Comparison of ENCODE assay signal across 9 mouse cellular contexts in the genomic region with DNA sequence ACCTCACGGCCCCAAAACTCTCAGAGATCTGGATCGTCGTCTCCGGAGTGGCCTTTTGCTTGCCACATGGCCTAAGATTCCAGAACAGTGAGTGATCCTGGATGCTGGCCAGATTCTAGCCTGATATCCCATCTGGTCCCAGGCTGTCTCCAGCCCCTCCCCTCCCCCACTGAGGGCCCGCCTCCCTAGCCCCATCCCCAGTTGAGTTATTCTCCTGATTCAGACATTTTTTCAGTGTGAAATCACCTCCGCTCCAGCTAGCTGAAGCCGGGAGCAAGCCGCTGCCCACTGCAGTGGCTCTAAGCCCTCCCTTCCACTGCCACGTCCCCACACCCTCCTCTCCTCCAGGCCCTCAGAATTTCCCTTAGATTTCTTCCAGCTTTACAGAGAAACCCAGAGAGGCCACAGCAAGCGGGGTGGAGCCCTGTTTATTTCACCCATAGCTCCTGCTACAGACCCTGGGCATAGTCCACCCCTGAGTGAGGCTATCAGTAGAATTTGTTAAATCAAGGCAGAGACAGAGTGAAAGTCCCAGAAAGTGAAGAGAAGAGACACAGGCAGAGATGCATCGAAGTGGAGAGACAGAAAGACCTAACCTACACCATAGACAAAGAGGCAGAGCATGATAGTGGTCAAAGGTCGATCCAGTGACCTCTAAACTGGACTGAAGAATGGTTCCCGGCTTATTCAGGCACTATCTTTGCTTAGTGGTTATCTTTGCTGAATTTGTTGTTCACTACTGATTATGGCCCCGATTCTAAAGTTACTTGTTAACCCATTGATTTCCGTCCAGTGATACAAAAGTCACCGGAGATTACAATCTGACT. TPM values are rescaled to one million over a fixed set of nuclear protein-coding genes. Genes with fewer than 3 reads are reported as not detected.
DNase-seq lines count a peak whose midpoint lies in the region; ATAC-seq lines count a peak whose summit lies in the region.
"Had no signal": no experiment of that assay in that cellular context is flagged by ENCODE, and none has a peak within 500 bp of the region (broad histone marks: within the 10 kb centered on the region; RNA-seq: fewer than 3 reads in every experiment).

No protein-coding gene starts in this region.

- H3K27ac ChIP-seq in heart, embryonic 16.5 days (ENCODE audit: low read length): peak overlapping the region; percentile 90
- peak overlapping the region; percentile 82 for H3K27ac ChIP-seq in midbrain, embryonic 10.5 days (replicated peaks)
- H3K27ac ChIP-seq: macrophage had no signal

- DNase-seq in right cerebral cortex, postnatal 4 days: peak; percentile 48
- no peak for DNase-seq in right cerebral cortex, postnatal 25 days
- DNase-seq in kidney, postnatal 25 days: peak; percentile 93 to 95
- DNase-seq in midbrain, embryonic 10.5 days (ENCODE audit: low spot score): peak; percentile 68
- peak; percentile 59 for DNase-seq in urinary bladder, postnatal 10 days (ENCODE audit: low spot score)

- H3K36me3 ChIP-seq in heart, embryonic 16.5 days (ENCODE audit: control insufficient read depth, insufficient read depth): no peaks in the 10 kb centered on the region
- no peaks in the 10 kb centered on the region for H3K36me3 ChIP-seq in midbrain, embryonic 10.5 days

- H3K4me1 ChIP-seq in heart, embryonic 16.5 days (ENCODE audit: control insufficient read depth, insufficient read depth, low read length): peaks cover 31% of the 10 kb centered on the region
- peaks cover 48% of the 10 kb centered on the region for H3K4me1 ChIP-seq in midbrain, embryonic 10.5 days

- no peak overlapping the region for H3K4me3 ChIP-seq in heart, embryonic 16.5 days (ENCODE audit: low read length)
- no peak overlapping the region for H3K4me3 ChIP-seq in midbrain, embryonic 10.5 days

- H3K4me2 ChIP-seq in heart, embryonic 16.5 days (ENCODE audit: low read depth, low read length): 0 out of 2 replicates have a peak overlapping the region, but pooled peaks have one; percentile 7

- no peaks in the 10 kb centered on the region for H3K9me3 ChIP-seq in heart, embryonic 16.5 days (replicated peaks; ENCODE audit: control insufficient read depth, low read length)
- no peaks in the 10 kb centered on the region for H3K9me3 ChIP-seq in midbrain, embryonic 10.5 days (replicated peaks)

- 0 out of 2 replicates have a peak, but pooled peaks have one; percentile 25 for ATAC-seq in erythroid progenitor cell, adult 5-6 weeks (replicated peaks; ENCODE audit: low FRiP score, poor library complexity, severe bottlenecking)
- peak; percentile 84 for ATAC-seq in heart, embryonic 16.5 days (replicated peaks; ENCODE audit: extremely low read depth, insufficient read depth, low FRiP score)
- no peak for ATAC-seq in monocyte, adult 5-6 weeks (replicated peaks; ENCODE audit: insufficient number of reproducible peaks, low FRiP score, low TSS enrichment, poor library complexity, severe bottlenecking)

- 23% methylated on average over 16 of the region's 16 CpGs for WGBS in heart, embryonic 16.5 days
- WGBS in midbrain, embryonic 10.5 days: 41% methylated on average over 16 of the region's 16 CpGs

- peak overlapping the region; percentile 48 for H3K9ac ChIP-seq in heart, embryonic 16.5 days (ENCODE audit: low read length)

- H3K27me3 ChIP-seq in heart, embryonic 16.5 days (ENCODE audit: control insufficient read depth, insufficient read depth, low read length): no peaks in the 10 kb centered on the region
- H3K27me3 ChIP-seq in midbrain, embryonic 10.5 days (ENCODE audit: low read depth, poor library complexity, severe bottlenecking): no peaks in the 10 kb centered on the region

RNA-seq across cellular contexts. Expression of gene Sparc, which starts 5.4 kb away (rescaled TPM):
- total RNA-seq in erythroid progenitor cell, adult 5-6 weeks (2015; ENCODE audit: low replicate concordance): 1.8 and 3.8 TPM in 2 replicates
- total RNA-seq in erythroid progenitor cell, adult 5-6 weeks (2017; ENCODE audit: low replicate concordance): 1.9 and 9.3 TPM in 2 replicates
- polyA plus RNA-seq in heart, embryonic 16.5 days (2015; fragmentation: Nextera tagmentation; extraction: Ambion mirVana): 1,876 and 1,966 TPM in 2 replicates
- polyA plus RNA-seq in midbrain, embryonic 10.5 days (2016; fragmentation: Nextera tagmentation; extraction: Ambion mirVana): 333 and 416 TPM in 2 replicates
- total RNA-seq in monocyte, adult 5-6 weeks (2017): not detected in 3 replicates

RNA-seq across cellular contexts. Expression of gene Atox1, which starts 32.6 kb away (rescaled TPM):
- total RNA-seq in erythroid progenitor cell, adult 5-6 weeks (2015; ENCODE audit: low replicate concordance): 24.3 and 114 TPM in 2 replicates
- 18.5 TPM in 1 of 2 replicates, not detected in the other for total RNA-seq in erythroid progenitor cell, adult 5-6 weeks (2017; ENCODE audit: low replicate concordance)
- 213 and 263 TPM in 2 replicates for polyA plus RNA-seq in heart, embryonic 16.5 days (2015; fragmentation: Nextera tagmentation; extraction: Ambion mirVana)
- 229 and 231 TPM in 2 replicates for polyA plus RNA-seq in midbrain, embryonic 10.5 days (2016; fragmentation: Nextera tagmentation; extraction: Ambion mirVana)
- 91.4 to 104 TPM (median 99.3 TPM) in 3 replicates for total RNA-seq in monocyte, adult 5-6 weeks (2017)

RNA-seq across cellular contexts. Expression of gene G3bp1, which starts 41.1 kb away (rescaled TPM):
- total RNA-seq in erythroid progenitor cell, adult 5-6 weeks (2015; ENCODE audit: low replicate concordance): 27.7 and 35.7 TPM in 2 replicates
- total RNA-seq in erythroid progenitor cell, adult 5-6 weeks (2017; ENCODE audit: low replicate concordance): 22.5 and 28.2 TPM in 2 replicates
- polyA plus RNA-seq in heart, embryonic 16.5 days (2015; fragmentation: Nextera tagmentation; extraction: Ambion mirVana): 104 and 106 TPM in 2 replicates
- 258 and 281 TPM in 2 replicates for polyA plus RNA-seq in midbrain, embryonic 10.5 days (2016; fragmentation: Nextera tagmentation; extraction: Ambion mirVana)
- 54.8 to 59.5 TPM (median 56.4 TPM) in 3 replicates for total RNA-seq in monocyte, adult 5-6 weeks (2017)
